Comparison of ENCODE assay signal across 21 mouse cellular contexts in the genomic region with DNA sequence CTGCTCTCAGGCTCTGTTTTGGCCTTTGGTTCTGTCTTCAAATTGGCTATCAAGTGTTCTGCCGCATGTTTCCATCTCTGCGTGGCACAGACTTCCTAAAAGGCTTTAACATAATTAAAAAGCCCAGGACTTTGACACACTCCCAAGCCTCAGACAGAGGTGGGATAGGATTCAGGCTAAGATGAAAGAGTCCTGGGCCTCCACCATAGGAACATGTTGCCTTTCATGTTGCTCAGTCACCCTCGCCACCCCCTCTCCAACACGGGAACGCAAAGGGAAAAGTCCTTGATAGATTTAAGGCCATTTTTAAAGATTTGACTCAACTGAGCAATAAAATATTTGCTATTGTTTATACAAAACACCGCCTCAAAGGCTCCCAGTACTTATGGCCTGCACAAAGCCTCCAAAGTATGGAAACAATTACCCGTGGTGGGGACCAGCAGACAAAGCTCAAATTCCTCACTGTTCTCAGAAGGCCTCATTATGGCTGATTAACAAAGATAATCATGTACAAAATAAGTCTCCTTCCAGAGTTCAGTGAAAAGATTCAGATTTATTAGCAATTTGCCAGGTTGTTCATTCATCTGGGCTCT.
DNase-seq lines count a peak whose midpoint lies in the region; ATAC-seq and TF ChIP-seq lines count a peak whose summit lies in the region.
"Had no signal": no experiment of that assay in that cellular context is flagged by ENCODE, and none has a peak within 500 bp of the region (broad histone marks: within the 10 kb centered on the region; RNA-seq: fewer than 3 reads in every experiment).

No protein-coding gene starts in this region.

- no peak overlapping the region for H3K9ac ChIP-seq in kidney, embryonic 15.5 days
- no peak overlapping the region for H3K9ac ChIP-seq in limb, embryonic 14.5 days (ENCODE audit: low read depth, low read length, severe bottlenecking)
- H3K9ac ChIP-seq: forebrain, embryonic 13.5 days; neural tube, embryonic 15.5 days had no signal

- ATAC-seq in kidney, embryonic 15.5 days (replicated peaks; ENCODE audit: low FRiP score), result 0 out of 2 replicates have a peak, but pooled peaks have one; percentile 56
- no peak for ATAC-seq in limb, embryonic 14.5 days (ENCODE audit: low FRiP score, low read depth)
- ATAC-seq: forebrain, embryonic 13.5 days had no signal

- peaks cover 21% of the 10 kb centered on the region for H3K4me1 ChIP-seq in kidney, embryonic 15.5 days
- peaks cover 43% of the 10 kb centered on the region for H3K4me1 ChIP-seq in embryonic facial prominence, embryonic 10.5 days
- peaks cover 4% of the 10 kb centered on the region; the same call in 1 of the 2 replicates for H3K4me1 ChIP-seq in limb, embryonic 14.5 days (ENCODE audit: control insufficient read depth, insufficient read depth, low read length)
- H3K4me1 ChIP-seq: neural tube, embryonic 15.5 days had no signal

- WGBS in kidney, embryonic 15.5 days, result 25% methylated on average over 7 of the region's 7 CpGs
- WGBS in embryonic facial prominence, embryonic 10.5 days, result 49% methylated on average over 7 of the region's 7 CpGs
- 23% methylated on average over 7 of the region's 7 CpGs for WGBS in limb, embryonic 14.5 days

- H3K9me3 ChIP-seq in kidney, embryonic 15.5 days (replicated peaks), result no peaks in the 10 kb centered on the region
- H3K9me3 ChIP-seq in embryonic facial prominence, embryonic 10.5 days, result no peaks in the 10 kb centered on the region
- no peaks in the 10 kb centered on the region for H3K9me3 ChIP-seq in limb, embryonic 14.5 days (ENCODE audit: control insufficient read depth, low read length)
- H3K9me3 ChIP-seq: forebrain, embryonic 13.5 days; heart, embryonic 10.5 days; hindbrain, embryonic 10.5 days; neural tube, embryonic 15.5 days had no signal

- DNase-seq in kidney, adult 9 months, result no peak
- DNase-seq in embryonic facial prominence, embryonic 10.5 days (ENCODE audit: low spot score), result peak; percentile 39
- peak; percentile 24 for DNase-seq in forelimb bud, embryonic 11.5 days (ENCODE audit: low read depth, low spot score)
- DNase-seq in limb, embryonic 14.5 days (ENCODE audit: low spot score), result no peak
- no peak for DNase-seq in layer of hippocampus, adult 2 months (ENCODE audit: low spot score in 2 of 2)
- DNase-seq in ovary, postnatal 36 days (ENCODE audit: low spot score), result no peak
- DNase-seq in gastrocnemius, adult 18-20 months (ENCODE audit: low spot score), result no peak
- DNase-seq: adrenal gland, postnatal 10 days; cerebellum, adult 8-10 months; cerebellum, postnatal 36 days; embryo, embryonic 11 days; kidney, adult 18-20 months; lung, postnatal 4 days; right cerebral cortex, postnatal 25 days; spleen, adult 18-20 months had no signal

- no peaks in the 10 kb centered on the region for H3K27me3 ChIP-seq in kidney, embryonic 15.5 days
- H3K27me3 ChIP-seq in embryonic facial prominence, embryonic 10.5 days (replicated peaks; ENCODE audit: low read depth, poor library complexity, severe bottlenecking), result no peaks in the 10 kb centered on the region
- H3K27me3 ChIP-seq in limb, embryonic 14.5 days (ENCODE audit: control insufficient read depth, insufficient read depth, low read length), result no peaks in the 10 kb centered on the region
- H3K27me3 ChIP-seq: forebrain, embryonic 13.5 days; neural tube, embryonic 15.5 days had no signal

- TF ChIP-seq POLR2A in limb, embryonic 14.5 days (IDR thresholded peaks at IDR 0.05; ENCODE audit: borderline replicate concordance, extremely low read depth, insufficient read depth, insufficient read length), result no peak

- H3K36me3 ChIP-seq in kidney, embryonic 15.5 days, result no peaks in the 10 kb centered on the region
- H3K36me3 ChIP-seq in embryonic facial prominence, embryonic 10.5 days (replicated peaks), result no peaks in the 10 kb centered on the region
- H3K36me3 ChIP-seq in limb, embryonic 14.5 days (ENCODE audit: control insufficient read depth, insufficient read depth, low read length), result no peaks in the 10 kb centered on the region
- H3K36me3 ChIP-seq: heart, embryonic 10.5 days; hindbrain, embryonic 10.5 days; neural tube, embryonic 15.5 days had no signal

- TF ChIP-seq CTCF in layer of hippocampus, adult 2 months (conservative IDR thresholded peaks at IDR 0.05), result no peak

- no peak overlapping the region for H3K4me3 ChIP-seq in kidney, embryonic 15.5 days (replicated peaks)
- no peak overlapping the region for H3K4me3 ChIP-seq in embryonic facial prominence, embryonic 10.5 days
- H3K4me3 ChIP-seq in limb, embryonic 14.5 days (replicated peaks; ENCODE audit: low read length), result no peak overlapping the region
- H3K4me3 ChIP-seq in layer of hippocampus, adult 2 months, result no peak overlapping the region
- H3K4me3 ChIP-seq: forebrain, embryonic 13.5 days; heart, embryonic 10.5 days; hindbrain, embryonic 10.5 days; left cerebral cortex, adult 2 months; neural tube, embryonic 15.5 days had no signal

- no peak overlapping the region for H3K4me2 ChIP-seq in kidney, embryonic 15.5 days
- no peak overlapping the region for H3K4me2 ChIP-seq in limb, embryonic 14.5 days (replicated peaks; ENCODE audit: low read depth, low read length, severe bottlenecking)
- H3K4me2 ChIP-seq: forebrain, embryonic 13.5 days; neural tube, embryonic 15.5 days had no signal

- H3K27ac ChIP-seq in kidney, embryonic 15.5 days, result peak overlapping the region; percentile 75
- H3K27ac ChIP-seq in embryonic facial prominence, embryonic 10.5 days (replicated peaks), result peak overlapping the region; percentile 72
- peak overlapping the region; percentile 34 for H3K27ac ChIP-seq in limb, embryonic 14.5 days (replicated peaks; ENCODE audit: low read depth, low read length)
- H3K27ac ChIP-seq in layer of hippocampus, adult 2 months, result no peak overlapping the region
- H3K27ac ChIP-seq: forebrain, embryonic 13.5 days; heart, embryonic 10.5 days; hindbrain, embryonic 10.5 days; left cerebral cortex, adult 2 months; neural tube, embryonic 15.5 days had no signal

Comparison
In these comparisons a context has a peak if more than half of its experiments do, and no peak if none do; other contexts are left out.
1. DNase-seq: peak in embryonic facial prominence, embryonic 10.5 days (single experiment) and forelimb bud, embryonic 11.5 days (single experiment); none in kidney, adult 9 months (single experiment), limb, embryonic 14.5 days (single experiment), layer of hippocampus, adult 2 months (0 of 2), ovary, postnatal 36 days (single experiment) and gastrocnemius, adult 18-20 months (single experiment).